Mouse (Mus musculus): ENCODE measurements around the gene Xrcc6. TPM values are rescaled to one million over a fixed set of nuclear protein-coding genes. Genes with fewer than 3 reads are reported as not detected.

Xrcc6 gene
- polyA plus RNA-seq, 1 experiment from 2014 or later: 19.6 TPM

- H3K27me3 ChIP-seq (replicated peaks; ENCODE audit: insufficient read depth, low read length): no peaks in the 10 kb centered on the region
- peak within 1 kb of the TSS; percentile 100 for H3K4me2 ChIP-seq (replicated peaks; ENCODE audit: low read depth, low read length)
- under 1% methylated on average over 60 of the region's 77 CpGs for WGBS
- H3K9me3 ChIP-seq (ENCODE audit: low read length): no peaks in the 10 kb centered on the region
- H3K4me3 ChIP-seq (ENCODE audit: low read depth, low read length): peak within 1 kb of the TSS; percentile 59
- no peaks in the 10 kb centered on the region for H3K4me1 ChIP-seq (ENCODE audit: insufficient read depth, low read depth, low read length)
- DNase-seq (ENCODE audit: low spot score) (peak; percentile 99), ATAC-seq (peak; percentile 99)
- no peaks in the 10 kb centered on the region for H3K36me3 ChIP-seq (ENCODE audit: insufficient read depth, low read length)
- H3K27ac ChIP-seq (ENCODE audit: low read length): peak within 1 kb of the TSS; percentile 82
- TF ChIP-seq EP300 (IDR thresholded peaks at IDR 0.05) (no peak), CTCF (IDR thresholded peaks at IDR 0.05) (peak; percentile 82)
- peak within 1 kb of the TSS; percentile 62 for H3K9ac ChIP-seq (replicated peaks; ENCODE audit: low read depth)
These were observed 27.2 kb upstream of the Xrcc6 start, which contains the start of gene Pmm1 for GRCm38 (mm10) chr15:81960171-81961077. Gene Pmm1, minus strand, starts transcription at chr15:81960930.

DNA sequence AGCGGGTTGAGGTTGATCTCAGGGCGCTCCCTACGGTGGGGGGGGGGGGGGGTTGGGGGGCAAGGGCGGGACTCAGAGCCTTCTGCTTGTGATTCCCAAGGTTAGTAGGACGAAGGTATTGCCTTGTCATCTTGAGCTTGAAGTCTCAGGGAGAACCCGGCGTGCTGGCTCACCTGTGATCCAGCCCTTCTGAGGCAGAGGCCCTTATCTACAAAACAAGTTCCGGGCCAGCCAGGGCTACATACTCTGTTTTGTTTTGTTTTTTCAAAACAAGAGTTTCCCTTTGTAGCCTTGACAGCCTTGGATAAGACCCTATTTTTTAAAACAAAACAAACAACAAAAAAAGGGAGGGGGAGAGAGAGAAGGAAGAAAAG lies 26.6 kb upstream of the Xrcc6 start:
- Histone ChIP-seq H3K9me3 (ENCODE audit: low read length) (no peaks in the 10 kb centered on the region), H3K4me2 (replicated peaks; ENCODE audit: low read depth, low read length) (peak overlapping the region; percentile 100), H3K27me3 (replicated peaks; ENCODE audit: insufficient read depth, low read length) (no peaks in the 10 kb centered on the region), H3K27ac (ENCODE audit: low read length) (peak overlapping the region; percentile 20; the same call in 1 of the 2 replicates), H3K36me3 (ENCODE audit: insufficient read depth, low read length) (no peaks in the 10 kb centered on the region), H3K4me3 (ENCODE audit: low read depth, low read length) (peak overlapping the region; percentile 59), H3K9ac (replicated peaks; ENCODE audit: low read depth) (no peak overlapping the region), H3K4me1 (ENCODE audit: insufficient read depth, low read depth, low read length) (no peaks in the 10 kb centered on the region)
- DNase-seq (ENCODE audit: low spot score) (no peak), ATAC-seq (no peak)
- WGBS: under 1% methylated on average over 7 of the region's 8 CpGs
- TF ChIP-seq CTCF (IDR thresholded peaks at IDR 0.05) (no peak), EP300 (IDR thresholded peaks at IDR 0.05) (no peak)

- Histone ChIP-seq H3K36me3 (ENCODE audit: insufficient read depth, low read length) (no peaks in the 10 kb centered on the region), H3K27ac (ENCODE audit: low read length) (no peak overlapping the region), H3K4me2 (replicated peaks; ENCODE audit: low read depth, low read length) (no peak overlapping the region), H3K4me1 (ENCODE audit: insufficient read depth, low read depth, low read length) (no peaks in the 10 kb centered on the region), H3K9me3 (ENCODE audit: low read length) (no peaks in the 10 kb centered on the region), H3K9ac (replicated peaks; ENCODE audit: low read depth) (no peak overlapping the region), H3K27me3 (replicated peaks; ENCODE audit: insufficient read depth, low read length) (no peaks in the 10 kb centered on the region), H3K4me3 (ENCODE audit: low read depth, low read length) (no peak overlapping the region)
- no peak for TF ChIP-seq EP300 (IDR thresholded peaks at IDR 0.05)
- no peak for TF ChIP-seq CTCF (IDR thresholded peaks at IDR 0.05)
- DNase-seq (ENCODE audit: low spot score): no peak
- WGBS: 30% methylated on average over 1 of the region's 1 CpGs
- ATAC-seq: no peak
These were observed 23.4 kb upstream of the Xrcc6 start for GRCm38 (mm10) chr15:81964262-81964661.

DNA sequence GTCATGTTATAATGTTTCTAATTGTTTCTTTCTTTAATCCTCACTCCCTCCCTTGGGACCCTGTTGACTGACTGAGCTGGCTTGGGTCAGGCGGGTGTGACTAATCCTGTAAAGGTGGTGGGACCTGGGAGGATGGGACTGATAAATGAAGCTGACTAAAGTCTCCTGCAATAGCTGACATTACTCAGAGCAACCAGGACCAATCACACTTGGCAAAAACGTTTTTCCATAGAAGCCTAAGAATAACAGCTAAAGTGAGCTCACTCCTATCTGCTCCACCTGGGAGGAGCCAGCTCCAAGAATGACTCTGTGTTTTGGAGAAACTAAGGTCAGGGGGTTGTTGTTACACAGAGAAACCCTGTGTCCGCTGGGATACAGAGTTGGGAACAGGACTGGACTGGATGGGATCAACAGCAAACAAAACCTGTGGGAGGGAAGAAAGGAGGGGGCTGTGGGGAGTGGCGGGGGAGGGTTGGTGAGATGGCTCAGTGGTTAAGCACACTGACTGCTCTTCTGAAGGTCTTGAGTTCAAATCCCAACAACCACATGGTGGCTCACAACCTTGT lies 22.6 kb upstream of the Xrcc6 start:
- H3K9ac ChIP-seq (replicated peaks; ENCODE audit: low read depth): no peak overlapping the region
- H3K4me2 ChIP-seq (replicated peaks; ENCODE audit: low read depth, low read length): no peak overlapping the region
- DNase-seq (ENCODE audit: low spot score) (no peak), ATAC-seq (no peak)
- H3K27ac ChIP-seq (ENCODE audit: low read length): no peak overlapping the region
- no peak overlapping the region for H3K4me3 ChIP-seq (ENCODE audit: low read depth, low read length)
- WGBS: 67% methylated on average over 4 of the region's 4 CpGs
- no peaks in the 10 kb centered on the region for H3K36me3 ChIP-seq (ENCODE audit: insufficient read depth, low read length)
- no peak for TF ChIP-seq CTCF (IDR thresholded peaks at IDR 0.05)
- TF ChIP-seq EP300 (IDR thresholded peaks at IDR 0.05): no peak
- H3K9me3 ChIP-seq (ENCODE audit: low read length): no peaks in the 10 kb centered on the region
- no peaks in the 10 kb centered on the region for H3K27me3 ChIP-seq (replicated peaks; ENCODE audit: insufficient read depth, low read length)
- no peaks in the 10 kb centered on the region for H3K4me1 ChIP-seq (ENCODE audit: insufficient read depth, low read depth, low read length)

- H3K4me3 ChIP-seq (ENCODE audit: low read depth, low read length): no peak overlapping the region
These were observed 21.4 kb upstream of the Xrcc6 start for GRCm38 (mm10) chr15:81966062-81966829.

DNA sequence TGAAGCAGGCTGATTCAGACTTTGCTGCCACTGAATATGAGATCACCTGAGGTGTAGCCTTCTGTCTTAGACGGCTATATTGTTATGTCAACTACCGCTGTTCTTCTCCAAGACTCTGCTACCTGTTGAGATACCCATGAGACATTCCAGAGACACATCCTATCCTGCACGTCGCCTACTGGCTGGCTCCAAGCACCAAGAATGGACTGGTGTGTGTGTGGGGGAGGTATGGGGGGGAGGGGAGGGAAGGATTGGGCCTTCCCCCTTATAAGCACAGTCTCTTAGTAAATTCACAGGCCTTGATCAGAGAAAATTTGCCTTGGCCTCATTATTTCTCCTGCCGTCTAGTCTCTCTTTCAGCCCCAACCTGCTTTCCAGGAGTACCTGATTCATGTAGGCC lies 19.8 kb upstream of the Xrcc6 start:
- Histone ChIP-seq H3K4me3 (ENCODE audit: low read depth, low read length) (no peak overlapping the region), H3K9me3 (ENCODE audit: low read length) (no peaks in the 10 kb centered on the region), H3K4me2 (replicated peaks; ENCODE audit: low read depth, low read length) (no peak overlapping the region), H3K27ac (ENCODE audit: low read length) (no peak overlapping the region), H3K36me3 (ENCODE audit: insufficient read depth, low read length) (no peaks in the 10 kb centered on the region), H3K4me1 (ENCODE audit: insufficient read depth, low read depth, low read length) (no peaks in the 10 kb centered on the region), H3K27me3 (replicated peaks; ENCODE audit: insufficient read depth, low read length) (no peaks in the 10 kb centered on the region), H3K9ac (replicated peaks; ENCODE audit: low read depth) (no peak overlapping the region)
- DNase-seq (ENCODE audit: low spot score) (no peak), ATAC-seq (no peak)
- WGBS: 77% methylated on average over 5 of the region's 5 CpGs
- TF ChIP-seq EP300 (IDR thresholded peaks at IDR 0.05): no peak
- TF ChIP-seq CTCF (IDR thresholded peaks at IDR 0.05): no peak

More at GRCm38 (mm10) chr15:81966062-81966829, 21.4 kb upstream of the Xrcc6 start:
- Histone ChIP-seq H3K27ac (ENCODE audit: low read length) (no peak overlapping the region), H3K4me1 (ENCODE audit: insufficient read depth, low read depth, low read length) (no peaks in the 10 kb centered on the region), H3K9ac (replicated peaks; ENCODE audit: low read depth) (no peak overlapping the region), H3K36me3 (ENCODE audit: insufficient read depth, low read length) (no peaks in the 10 kb centered on the region), H3K9me3 (ENCODE audit: low read length) (no peaks in the 10 kb centered on the region), H3K4me2 (replicated peaks; ENCODE audit: low read depth, low read length) (no peak overlapping the region), H3K27me3 (replicated peaks; ENCODE audit: insufficient read depth, low read length) (no peaks in the 10 kb centered on the region)
- 50% methylated on average over 11 of the region's 14 CpGs for WGBS
- DNase-seq (ENCODE audit: low spot score): peak; percentile 22
- TF ChIP-seq EP300 (IDR thresholded peaks at IDR 0.05) (no peak), CTCF (IDR thresholded peaks at IDR 0.05) (no peak)
- ATAC-seq: peak; percentile 65

All from lung, postnatal 0 days (tissue).